Mouse (Mus musculus) hindbrain, embryonic 11.5 days (tissue): Measurements from ENCODE around the gene Gfod1. TPM values are rescaled to one million over a fixed set of nuclear protein-coding genes. Genes with fewer than 3 reads are reported as not detected.

ENCODE experiments used
- ATAC-seq: fragments of 200-750 bp; cut with Nextera tagmentation; 2 replicates; pipeline ENCODE4 v1.8.0; 2017; ENCODE audit warnings: mild to moderate bottlenecking, moderate TSS enrichment, moderate library complexity; ENCODE audit not compliant: low FRiP score
- DNase-seq: peaks from one replicate; pipeline ENCODE4 v3.0.0-alpha.2; 2015; ENCODE audit warnings: low spot score
- H3K27ac ChIP-seq: fragments of 300-500 bp; sonication (generic); 2 replicates; pipeline ENCODE4 v1.5.1; 2014; ENCODE audit warnings: mild to moderate bottlenecking, low read depth, low read length
- H3K27me3 ChIP-seq: fragments of 300-500 bp; sonication (generic); 2 replicates; pipeline ENCODE4 v1.6.1; 2014; ENCODE audit warnings: mild to moderate bottlenecking, low read length, moderate library complexity, mixed read lengths; ENCODE audit not compliant: control insufficient read depth, insufficient read depth
- H3K36me3 ChIP-seq: fragments of 300-500 bp; sonication (generic); 2 replicates; pipeline ENCODE4 v1.6.1; 2014; ENCODE audit warnings: mild to moderate bottlenecking, low read length, moderate library complexity, mixed read lengths; ENCODE audit not compliant: control insufficient read depth, insufficient read depth
- H3K4me1 ChIP-seq: fragments of 300-500 bp; sonication (generic); replicated peaks from 2 replicates; pipeline ENCODE4 v1.6.1; 2014; ENCODE audit warnings: low read length, mixed read lengths; ENCODE audit not compliant: control insufficient read depth, insufficient read depth
- H3K4me2 ChIP-seq: fragments of 300-500 bp; sonication (generic); replicated peaks from 2 replicates; pipeline ENCODE4 v1.6.1; 2014; ENCODE audit warnings: mild to moderate bottlenecking, low read depth, low read length
- H3K4me3 ChIP-seq: fragments of 300-500 bp; sonication (generic); 2 replicates; pipeline ENCODE4 v1.5.1; 2014; ENCODE audit warnings: low read depth, low read length
- H3K9ac ChIP-seq: fragments of 300-500 bp; sonication (generic); 2 replicates; pipeline ENCODE4 v1.6.1; 2014; ENCODE audit warnings: low read depth, low read length
- H3K9me3 ChIP-seq: fragments of 300-500 bp; sonication (generic); 2 replicates; pipeline ENCODE4 v1.6.1; 2016; ENCODE audit warnings: low read length; ENCODE audit not compliant: control insufficient read depth
- WGBS: fragments of 180-500 bp; shearing (Covaris S2); extraction: QIAGEN DNeasy Blood & Tissue Kit; methylation state at CpG from one replicate; pipeline ENCODE4 v1.1.7; 2014; 5-methylcytosine and 5-hydroxymethylcytosine counted together
- polyA plus RNA-seq: library from polyadenylated mRNA; unstranded; fragments of >200 nt; fragmentation: Nextera tagmentation; extraction: Ambion mirVana; gene quantifications from 2 replicates; pipeline ENCODE4 v1.2.1, GENCODE M21; 2014

Gene Gfod1
- polyA plus RNA-seq, 1 experiment from 2014 or later: 0.77 TPM

DNA sequence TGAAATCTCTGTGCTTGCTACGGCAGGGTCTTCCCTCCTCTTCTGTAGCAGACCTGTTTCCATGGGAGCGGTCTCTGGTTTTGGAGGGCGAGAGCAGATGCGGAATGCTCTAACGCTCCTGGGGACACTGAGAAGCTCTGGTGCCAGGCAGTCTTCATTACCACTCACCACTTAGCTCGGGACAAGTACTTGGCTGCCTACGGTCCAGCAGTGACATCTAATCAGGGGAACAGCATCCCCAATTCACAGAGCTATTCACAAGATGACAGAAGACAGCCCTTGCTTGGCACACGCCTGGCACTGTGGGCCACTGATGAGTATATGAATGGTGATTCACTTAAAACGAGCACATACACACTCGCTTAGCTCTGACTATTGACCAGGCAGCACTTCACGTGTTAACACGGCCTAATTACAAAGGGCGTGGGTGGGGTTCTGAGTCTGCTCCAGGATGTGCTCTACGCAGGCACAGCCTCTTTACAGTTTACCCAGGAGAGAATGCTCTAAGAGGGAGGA, 151.9 kb downstream of the Gfod1 start:
- H3K4me1 ChIP-seq: no peaks in the 10 kb centered on the region
- H3K27ac ChIP-seq: no peak overlapping the region
- WGBS: 93% methylated on average over 14 of the region's 14 CpGs
- H3K4me3 ChIP-seq: no peak overlapping the region
- ATAC-seq: no peak
- H3K27me3 ChIP-seq: no peaks in the 10 kb centered on the region
- no peaks in the 10 kb centered on the region for H3K9me3 ChIP-seq
- H3K4me2 ChIP-seq: no peak overlapping the region
- no peak overlapping the region for H3K9ac ChIP-seq
- H3K36me3 ChIP-seq: no peaks in the 10 kb centered on the region
- no peak for DNase-seq

- H3K9me3 ChIP-seq: no peaks in the 10 kb centered on the region
- no peak for DNase-seq
- no peaks in the 10 kb centered on the region for H3K4me1 ChIP-seq
- H3K27me3 ChIP-seq: no peaks in the 10 kb centered on the region
- 80% methylated on average over 3 of the region's 3 CpGs for WGBS
- H3K4me2 ChIP-seq: no peak overlapping the region
- no peak overlapping the region for H3K9ac ChIP-seq
- no peak overlapping the region for H3K27ac ChIP-seq
- ATAC-seq: no peak
- no peaks in the 10 kb centered on the region for H3K36me3 ChIP-seq
- H3K4me3 ChIP-seq: no peak overlapping the region
Observed at GRCm38 (mm10) chr13:43149661-43150060, 154.3 kb downstream of the Gfod1 start.

GRCm38 (mm10) chr13:43148692-43149091, 155.3 kb downstream of the Gfod1 start:
- no peak overlapping the region for H3K4me2 ChIP-seq

DNA sequence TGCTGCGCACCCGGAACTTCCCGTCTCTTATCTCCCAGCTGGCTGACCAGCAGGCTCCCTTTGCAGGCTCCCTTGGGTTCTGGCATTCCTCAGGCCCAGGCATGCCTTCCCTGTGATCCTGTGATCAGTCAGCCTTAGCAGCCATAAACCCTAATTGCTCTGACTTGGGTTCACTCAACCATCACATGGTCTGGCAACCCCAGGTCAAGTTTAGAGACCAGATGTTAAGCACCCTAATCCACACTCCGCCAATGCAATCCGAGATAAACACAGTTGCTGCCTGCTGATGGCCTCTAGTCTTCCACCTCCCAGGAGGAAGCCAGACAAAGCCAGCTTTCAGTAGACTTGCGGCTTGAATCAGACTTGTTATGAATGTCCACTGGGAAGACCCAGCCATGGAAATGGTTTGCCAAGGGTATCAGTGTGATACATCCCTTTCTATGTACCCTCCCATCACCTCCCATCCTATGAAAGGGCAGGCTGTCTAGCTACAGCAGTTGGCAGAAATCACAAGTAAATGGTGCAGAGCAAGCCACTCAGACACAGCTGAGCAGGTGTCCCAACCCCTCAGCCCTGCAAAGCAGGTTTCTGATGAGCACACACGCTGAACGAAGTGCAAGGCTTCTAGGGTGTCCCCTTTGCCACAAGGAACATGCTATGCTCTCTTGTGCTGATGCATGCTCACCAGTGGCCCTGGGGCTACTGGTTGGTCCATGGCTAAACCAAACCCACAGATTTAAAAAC, 157.3 kb downstream of the Gfod1 start:
- H3K9ac ChIP-seq: no peak overlapping the region
- H3K27ac ChIP-seq: no peak overlapping the region
- ATAC-seq (no peak), DNase-seq (no peak)
- H3K4me2 ChIP-seq: no peak overlapping the region
- 72% methylated on average over 8 of the region's 8 CpGs for WGBS
- no peak overlapping the region for H3K4me3 ChIP-seq
- no peaks in the 10 kb centered on the region for H3K4me1 ChIP-seq
- H3K36me3 ChIP-seq: no peaks in the 10 kb centered on the region
- no peaks in the 10 kb centered on the region for H3K9me3 ChIP-seq
- H3K27me3 ChIP-seq: no peaks in the 10 kb centered on the region

More at GRCm38 (mm10) chr13:43148692-43149091, 155.3 kb downstream of the Gfod1 start:
- 75% methylated on average over 4 of the region's 4 CpGs for WGBS
- H3K9ac ChIP-seq: no peak overlapping the region
- no peaks in the 10 kb centered on the region for H3K9me3 ChIP-seq
- H3K27ac ChIP-seq: no peak overlapping the region
- H3K4me1 ChIP-seq: no peaks in the 10 kb centered on the region
- H3K4me3 ChIP-seq: no peak overlapping the region
- H3K27me3 ChIP-seq: no peaks in the 10 kb centered on the region
- ATAC-seq (no peak), DNase-seq (no peak)
- no peaks in the 10 kb centered on the region for H3K36me3 ChIP-seq

Other genes starting within 250 kb of the Gfod1 start
- 71.3 and 74.8 TPM in 2 replicates for gene Tbc1d7, start 132.7 kb downstream of the Gfod1 start, polyA plus RNA-seq
- 23.7 and 25.6 TPM in 2 replicates for gene Sirt5, start 61.3 kb upstream of the Gfod1 start, polyA plus RNA-seq
- 201 and 215 TPM in 2 replicates for gene Nol7, start 94.2 kb upstream of the Gfod1 start, polyA plus RNA-seq
- 13.5 and 22.9 TPM in 2 replicates for gene Ranbp9, start 177.1 kb upstream of the Gfod1 start, polyA plus RNA-seq